Mouse (Mus musculus) thymus, adult 2 months (tissue): ENCODE measurements around the gene Apopt1.

ENCODE experiments used
- CTCF ChIP-seq: fragments of 200-500 bp; IDR thresholded peaks from 2 replicates; pipeline ENCODE4 v1.5.1; 2012; ENCODE audit warnings: mild to moderate bottlenecking, control low read depth, low read length, moderate library complexity, borderline replicate concordance; ENCODE audit not compliant: control insufficient read depth, poor library complexity, insufficient read depth; ENCODE audit errors: extremely low read depth
- POLR2A ChIP-seq: fragments of 200-500 bp; IDR thresholded peaks from 2 replicates; pipeline ENCODE4 v1.6.1; 2012; ENCODE audit warnings: mild to moderate bottlenecking, low read length, control low read depth, moderate library complexity; ENCODE audit not compliant: control insufficient read depth, poor library complexity, insufficient read depth; ENCODE audit errors: extremely low read depth

GRCm38 (mm10) chr12:111756698-111757082 is 43.6 kb downstream of the Apopt1 start:
- no peak for TF ChIP-seq CTCF
- no peak for TF ChIP-seq POLR2A
